Mouse (Mus musculus) c-Kit-positive CD71-positive TER-119-negative erythroid progenitor cells, embryonic 14.5 days (primary cell): ENCODE results near the gene Ilkap.
A peak's percentile ranks its signal among the peaks of the same experiment; 100 is the strongest.

Experiments
- DNase-seq: peaks from one replicate; pipeline ENCODE4 v3.0.0-alpha.2; 2013; ENCODE audit warnings: low read depth

Gene Ilkap

DNA sequence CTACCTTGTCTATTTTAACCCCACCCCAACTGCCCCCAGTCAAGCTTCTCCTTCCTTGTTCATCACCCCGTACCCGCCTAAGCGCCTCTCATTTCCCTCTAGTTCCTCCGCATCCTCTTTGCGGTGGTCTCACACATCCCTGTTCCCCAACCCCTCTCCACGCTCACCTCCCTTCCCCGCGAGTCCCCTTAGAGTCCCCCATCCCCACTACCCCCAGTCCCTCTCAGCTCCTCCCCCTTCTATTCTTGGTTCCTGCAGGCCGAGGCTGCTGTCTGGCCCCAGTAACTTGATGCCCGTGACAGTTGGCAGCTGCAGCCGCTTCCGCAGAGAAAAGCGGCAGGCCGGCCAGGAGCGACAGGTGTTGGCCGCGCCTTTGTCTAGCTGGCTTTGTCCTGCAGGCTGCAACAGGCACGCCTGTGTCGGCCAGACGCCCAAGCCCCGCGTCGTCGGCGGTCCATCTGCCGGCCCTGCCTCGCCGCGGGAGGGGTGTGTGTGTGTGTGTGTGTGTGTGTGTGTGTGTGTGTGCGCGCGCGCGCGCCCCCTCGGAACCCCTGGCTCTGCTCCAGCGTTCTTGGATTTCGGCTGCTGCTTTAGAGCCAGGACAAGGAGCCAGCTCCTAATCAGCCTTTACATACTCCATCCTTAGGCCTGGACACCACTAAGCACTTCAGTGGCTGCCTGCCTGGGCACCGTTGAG, 15.4 kb upstream of the Ilkap start, which contains the start of gene Hes6:
Gene Hes6 (minus strand): TSS at position 141 of the 697 bp plus-strand sequence.
- DNase-seq: no peak

DNA sequence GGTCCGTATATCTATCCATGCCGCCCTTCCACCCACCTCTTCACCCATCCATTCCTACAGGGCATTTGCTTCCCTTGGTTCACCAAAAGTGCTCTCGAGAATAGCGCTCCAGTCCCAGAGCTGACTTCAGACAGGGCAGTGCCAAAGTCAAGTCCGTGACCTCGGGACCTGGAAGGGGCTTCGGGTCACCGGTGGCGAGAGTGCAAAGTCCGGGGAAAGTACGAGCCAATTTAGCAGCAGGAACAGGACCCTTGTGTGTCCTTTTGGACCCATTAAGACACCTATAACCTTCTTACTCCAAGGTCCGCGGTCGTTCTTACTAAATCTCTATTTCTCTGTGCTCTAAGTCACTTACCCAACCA, 14.9 kb upstream of the Ilkap start:
- no peak for DNase-seq

DNA sequence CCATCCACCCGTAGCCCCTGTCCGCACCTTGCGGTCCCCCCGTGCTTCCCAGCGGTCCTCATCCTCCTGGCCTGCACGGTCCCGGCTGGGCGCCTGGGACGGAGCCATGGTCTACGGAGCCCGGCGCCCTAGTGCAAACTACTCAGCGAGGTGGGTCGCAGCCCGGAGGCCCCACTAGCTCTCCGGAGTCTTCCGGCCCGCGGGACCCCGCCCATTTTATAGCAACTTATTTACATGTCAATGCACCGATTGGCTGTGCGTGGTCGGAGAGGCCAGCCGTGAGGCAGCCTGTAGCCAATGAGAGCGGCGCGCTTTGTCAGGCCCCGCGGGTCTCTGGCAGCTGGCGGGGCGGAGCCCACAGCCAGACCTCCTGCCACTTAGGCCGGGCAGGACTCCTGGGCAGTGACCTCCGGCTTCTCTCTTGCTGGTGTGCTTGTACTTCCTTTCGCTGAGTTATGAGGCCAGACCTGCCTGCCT, 14.5 kb upstream of the Ilkap start:
- peak; percentile 87 for DNase-seq

DNA sequence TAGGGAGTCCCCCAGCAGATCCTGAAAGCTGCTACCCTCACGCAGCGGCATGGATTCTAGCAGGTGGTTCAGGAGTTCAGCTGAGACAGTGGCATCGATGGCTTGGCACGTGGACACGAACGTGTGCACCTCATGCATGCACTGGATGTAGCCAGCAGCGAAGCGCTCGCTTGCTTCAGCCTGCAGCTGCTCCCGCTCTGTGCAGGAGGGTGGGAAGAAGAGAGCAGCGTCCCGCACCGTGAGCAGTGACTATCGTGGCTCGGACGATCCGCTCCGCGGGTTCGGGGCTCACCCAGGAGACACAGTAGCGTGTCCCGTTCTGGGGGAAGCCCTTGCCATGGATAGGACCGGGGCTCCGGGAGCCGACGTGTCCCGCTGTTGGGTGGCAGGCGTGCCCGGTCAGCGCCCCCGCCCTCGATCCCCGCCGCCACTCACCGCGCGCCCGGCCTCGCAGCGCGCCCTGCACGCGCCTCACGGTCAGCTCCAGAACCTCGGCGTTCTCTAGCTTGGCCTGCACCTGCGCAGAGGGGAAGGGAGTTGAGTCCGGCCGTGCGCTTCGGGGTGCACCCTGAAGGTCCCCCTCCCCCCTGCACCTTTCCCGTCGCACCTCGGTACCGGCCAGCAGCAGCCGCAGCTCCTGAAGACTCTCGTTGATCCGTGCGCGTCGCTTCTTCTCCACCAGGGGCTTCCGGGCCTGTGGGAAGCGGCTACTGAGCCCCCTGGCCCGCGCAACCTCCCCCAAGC, 13.8 kb upstream of the Ilkap start:
- no peak for DNase-seq

DNA sequence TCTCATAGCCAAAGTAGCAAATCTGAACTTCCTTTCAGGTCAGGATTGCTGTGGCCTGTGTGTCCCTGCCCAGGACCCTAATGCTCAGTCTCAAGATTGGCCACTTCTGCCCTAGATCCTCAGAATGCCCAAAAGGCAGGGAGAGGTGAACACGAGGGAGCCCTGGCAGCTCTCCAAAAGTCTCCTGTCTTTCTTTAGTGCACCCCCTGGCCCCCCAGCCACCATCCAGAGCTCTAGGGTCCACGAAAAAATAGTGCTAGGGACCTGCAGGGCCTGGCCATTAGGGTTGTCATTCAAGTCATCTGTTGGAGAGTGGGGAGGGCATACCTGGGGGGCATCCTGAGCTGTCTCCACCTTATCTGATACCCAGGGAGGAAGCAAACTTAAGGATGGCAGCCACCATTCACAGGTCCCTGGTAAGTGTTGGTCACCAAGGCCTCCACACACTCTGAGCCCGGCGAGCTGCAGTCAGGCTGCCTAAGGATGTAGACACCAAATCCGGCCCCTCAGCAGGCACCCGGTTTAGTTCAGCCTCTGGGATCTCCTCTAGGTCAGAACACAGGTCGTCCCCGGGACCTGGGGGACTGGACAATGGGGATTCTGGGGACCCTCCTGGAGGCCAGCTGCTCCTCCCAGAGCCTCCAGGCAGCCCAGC, 13.1 kb upstream of the Ilkap start:
- DNase-seq: no peak

DNA sequence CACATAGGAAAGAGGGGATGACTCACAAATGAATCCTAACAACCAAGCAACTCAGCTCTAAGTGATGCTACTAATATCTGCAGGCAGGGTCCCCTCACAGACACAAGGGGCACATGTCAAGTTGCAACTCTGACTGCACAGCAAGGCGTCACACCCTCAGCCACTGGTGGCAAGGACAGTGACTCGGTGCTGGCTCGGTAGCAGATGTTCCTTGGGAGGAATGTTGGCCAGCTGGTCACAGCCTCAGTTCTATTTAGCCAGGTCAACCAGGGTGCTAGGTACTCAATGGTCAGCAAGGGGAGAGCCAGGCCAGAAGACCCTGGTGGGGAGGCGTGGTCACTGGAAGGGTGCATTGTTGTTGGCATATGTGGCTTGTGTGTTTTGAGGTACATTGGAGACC, 9.2 kb upstream of the Ilkap start:
- DNase-seq: no peak

DNA sequence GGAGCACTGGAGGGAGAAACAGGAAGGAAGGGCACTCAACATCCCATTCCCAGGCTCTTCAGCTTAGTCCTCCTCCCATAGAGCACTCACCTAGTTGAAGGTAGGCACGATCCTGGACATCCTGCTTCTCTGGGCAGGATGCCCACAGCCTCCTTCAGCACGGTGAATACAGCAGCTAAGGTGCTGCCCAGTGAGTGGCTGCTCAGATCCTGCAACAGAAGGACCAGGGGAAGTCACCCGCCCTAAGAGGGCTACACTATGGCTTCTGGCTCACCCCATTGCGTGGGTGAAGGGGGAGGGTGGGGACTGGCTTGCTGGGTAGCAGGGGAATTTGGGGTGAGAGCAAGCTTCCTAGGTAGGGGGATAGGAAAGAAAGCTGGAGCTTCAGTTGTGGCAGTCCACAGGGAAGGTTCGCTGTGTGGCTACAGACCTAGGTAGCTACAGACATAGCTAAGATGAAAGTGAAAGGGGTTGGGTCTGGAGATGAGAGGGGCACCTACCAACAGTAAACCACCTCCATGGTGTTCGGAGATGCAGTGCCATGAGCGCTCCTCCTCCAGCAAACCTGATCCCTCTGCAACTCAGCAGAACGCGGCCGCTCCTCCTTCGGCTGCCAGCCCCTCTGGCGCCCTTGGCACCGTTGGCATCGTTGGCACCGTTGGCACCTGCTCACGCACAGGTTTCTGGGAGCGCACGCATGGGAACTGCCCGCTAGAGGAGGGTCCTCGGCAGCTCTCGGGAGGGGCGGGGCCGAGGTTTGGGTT, 7.0 kb upstream of the Ilkap start:
- no peak for DNase-seq

DNA sequence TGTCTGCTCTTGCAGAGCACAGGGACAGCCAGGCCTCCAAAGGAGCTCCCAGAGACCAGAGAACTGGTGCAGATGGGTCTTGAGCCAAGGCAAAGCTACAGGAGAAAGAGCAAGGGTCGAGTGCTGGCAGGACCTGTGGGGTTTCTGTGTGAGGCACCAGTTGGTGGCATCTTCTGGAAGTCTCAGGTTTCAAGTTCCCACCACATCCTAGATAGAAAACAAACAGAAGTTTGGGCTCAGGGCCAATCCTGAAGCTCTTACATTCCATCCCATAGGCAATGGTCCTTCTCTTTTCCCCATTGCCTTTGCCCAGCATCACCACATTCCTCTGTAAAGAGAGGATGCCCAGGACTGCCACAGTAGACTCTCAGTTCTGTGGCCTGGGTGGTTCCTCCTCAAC, 6.4 kb upstream of the Ilkap start:
- DNase-seq: no peak

DNA sequence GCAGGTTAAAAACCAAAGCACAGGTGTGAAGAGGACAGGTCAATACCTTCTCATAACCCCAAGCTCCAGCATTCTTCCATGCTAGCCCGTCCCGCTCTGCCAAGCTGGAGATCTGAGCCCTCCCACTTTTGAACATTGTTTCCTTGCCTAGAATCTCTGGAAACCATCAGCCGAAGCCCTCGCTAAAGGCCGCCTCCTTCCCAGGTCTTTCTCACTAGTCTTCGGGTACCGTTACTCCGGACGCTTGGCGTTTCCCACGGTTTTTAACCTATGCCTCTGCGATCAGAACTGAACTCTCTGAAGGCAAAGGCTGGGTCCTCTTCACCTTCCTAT, 722 bp downstream of the Ilkap start:
- DNase-seq: no peak

DNA sequence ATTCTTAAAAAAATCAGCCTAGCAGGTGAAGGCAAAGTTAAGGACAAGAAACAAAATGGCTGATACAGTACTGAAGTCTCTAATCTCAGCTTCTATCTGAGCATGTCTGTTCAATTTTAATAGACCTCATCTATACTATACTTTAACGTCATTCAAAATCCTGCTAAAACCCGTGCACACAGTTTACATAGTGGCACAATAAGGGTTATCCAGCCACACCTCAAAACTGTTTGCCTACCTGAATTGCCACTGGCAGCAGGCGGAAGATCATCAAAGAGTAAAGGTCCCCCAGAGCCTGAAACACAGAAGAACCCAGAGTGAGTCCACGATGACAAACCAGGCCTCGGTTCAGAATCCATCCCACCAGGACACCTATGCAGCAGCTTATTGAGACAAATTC, 8.2 kb downstream of the Ilkap start:
- no peak for DNase-seq

DNA sequence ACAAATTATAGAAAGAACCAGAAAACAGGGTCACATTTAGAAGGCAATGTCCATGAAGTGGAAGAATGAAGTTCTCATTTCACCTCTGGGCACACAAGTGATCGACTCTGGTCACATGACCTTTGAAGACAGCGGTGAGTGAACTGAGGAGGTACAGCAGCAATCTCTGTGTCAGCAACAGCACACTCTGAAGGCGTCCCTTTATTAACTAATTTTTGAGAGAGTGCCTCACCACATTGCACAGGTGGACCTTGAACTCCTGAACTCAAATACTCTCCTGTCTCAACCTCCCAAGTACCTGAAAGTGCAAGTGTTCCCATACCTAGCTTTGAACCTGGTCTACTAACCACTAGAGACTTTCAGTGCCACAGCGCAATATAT, 17.5 kb downstream of the Ilkap start:
- DNase-seq: no peak

DNA sequence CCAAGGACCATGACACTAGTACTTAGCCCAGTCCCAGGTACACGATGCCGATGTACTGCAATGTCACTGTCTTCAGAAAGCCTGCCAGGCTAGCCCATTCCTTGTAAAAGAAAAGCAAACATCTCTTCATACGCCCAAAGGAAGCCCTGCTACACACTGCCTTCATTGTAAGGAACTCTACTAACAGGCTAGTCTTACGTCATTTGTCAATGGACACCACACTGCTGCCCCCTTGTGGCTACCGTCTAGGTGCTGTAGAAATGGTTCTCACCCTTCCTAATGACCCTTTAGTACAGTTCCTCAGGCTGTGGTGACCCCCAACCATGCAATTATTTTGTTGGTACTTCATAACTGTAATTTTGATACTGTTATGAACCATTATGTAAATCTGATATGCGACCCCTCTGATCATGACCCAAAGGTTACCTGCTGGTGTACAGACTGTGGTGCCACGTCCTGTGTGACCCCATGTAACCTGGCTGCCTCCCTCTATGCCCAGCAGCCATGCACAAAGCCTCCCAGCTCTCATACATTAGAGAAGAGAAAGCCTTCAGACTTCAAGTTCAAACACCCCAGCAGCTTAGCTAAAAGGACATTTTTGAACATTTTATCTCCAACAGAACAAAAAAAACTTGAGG, 18.0 kb downstream of the Ilkap start:
- peak; percentile 76 for DNase-seq

DNA sequence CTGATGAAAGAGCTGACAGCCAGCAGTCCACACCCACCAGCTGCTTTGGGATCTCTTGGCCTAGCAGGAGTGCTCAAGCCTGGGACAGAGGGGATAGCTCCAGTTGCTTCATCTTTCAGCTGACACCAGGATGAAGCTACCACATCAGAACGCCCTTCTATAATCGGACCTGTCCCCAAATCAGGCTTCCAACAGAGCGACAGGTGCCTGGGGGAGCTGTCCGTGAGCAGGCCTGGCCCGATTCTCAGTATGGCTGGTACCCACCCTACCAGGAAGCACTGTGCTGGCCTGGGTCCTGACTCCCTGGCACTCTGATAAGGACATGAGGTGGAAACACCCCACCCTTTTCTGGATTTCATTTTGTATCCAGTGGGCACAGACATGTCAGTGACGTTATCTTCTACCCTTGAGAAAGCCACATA, 25.2 kb downstream of the Ilkap start:
- DNase-seq: peak; percentile 86

DNA sequence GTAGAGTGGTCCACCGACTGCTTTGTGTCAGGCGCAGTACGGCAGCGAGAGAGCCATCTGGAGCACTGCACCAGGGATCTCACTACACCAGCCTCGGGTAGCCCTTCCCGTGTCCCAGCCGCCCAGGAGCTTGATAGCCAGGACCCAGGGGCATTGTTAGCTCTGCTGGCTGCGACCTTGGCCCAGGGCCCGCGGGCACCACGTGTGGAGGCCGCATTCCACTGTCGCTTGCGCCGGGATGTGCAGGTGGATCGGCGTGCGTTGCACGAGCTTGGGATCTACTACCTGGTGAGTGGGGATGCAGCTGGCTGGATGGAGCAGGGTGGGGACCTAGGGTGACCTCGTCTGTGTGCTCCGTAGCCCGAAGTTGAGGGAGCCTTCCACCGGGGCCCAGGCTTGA, 28.6 kb downstream of the Ilkap start:
- DNase-seq: no peak

DNA sequence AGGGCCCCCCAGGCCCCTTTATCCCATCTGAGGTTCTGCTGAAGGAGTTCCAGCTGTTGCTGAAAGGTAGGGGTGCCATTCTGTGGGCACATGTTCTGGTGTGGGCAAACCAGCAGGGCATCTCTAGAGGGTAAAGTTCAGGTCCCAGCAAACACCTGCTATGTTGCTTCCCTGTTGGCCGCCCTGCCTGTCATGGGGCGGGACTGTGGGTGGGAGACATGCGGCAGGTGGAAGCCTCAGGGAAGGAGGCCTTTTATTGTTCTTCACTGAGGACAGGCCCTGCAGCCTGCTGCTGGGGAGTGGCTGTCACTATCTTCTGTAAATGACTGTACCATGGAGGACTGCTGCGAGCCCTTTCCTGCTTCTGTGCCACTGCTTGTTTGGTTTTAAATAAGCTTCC, 29.2 kb downstream of the Ilkap start:
- no peak for DNase-seq

DNA sequence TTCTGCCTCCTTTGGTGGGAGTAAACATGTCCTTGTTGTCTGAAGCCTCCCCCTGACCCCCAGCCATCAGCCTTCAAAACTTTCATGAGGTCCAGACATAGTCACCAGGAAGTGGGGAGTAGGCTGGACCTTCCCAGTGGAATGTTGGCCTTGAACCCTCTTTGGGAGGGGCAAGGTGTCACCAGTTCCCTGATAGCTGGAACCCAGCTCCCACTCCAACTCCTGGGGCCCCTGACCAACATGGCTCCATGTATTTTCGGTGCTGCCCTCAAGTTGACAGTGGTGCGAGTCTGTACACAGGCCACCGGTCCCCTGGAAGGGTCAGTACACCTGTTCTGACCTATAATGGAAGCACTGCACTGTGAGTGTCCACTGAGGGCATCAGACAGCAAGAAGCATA, 31.3 kb downstream of the Ilkap start:
- no peak for DNase-seq

DNA sequence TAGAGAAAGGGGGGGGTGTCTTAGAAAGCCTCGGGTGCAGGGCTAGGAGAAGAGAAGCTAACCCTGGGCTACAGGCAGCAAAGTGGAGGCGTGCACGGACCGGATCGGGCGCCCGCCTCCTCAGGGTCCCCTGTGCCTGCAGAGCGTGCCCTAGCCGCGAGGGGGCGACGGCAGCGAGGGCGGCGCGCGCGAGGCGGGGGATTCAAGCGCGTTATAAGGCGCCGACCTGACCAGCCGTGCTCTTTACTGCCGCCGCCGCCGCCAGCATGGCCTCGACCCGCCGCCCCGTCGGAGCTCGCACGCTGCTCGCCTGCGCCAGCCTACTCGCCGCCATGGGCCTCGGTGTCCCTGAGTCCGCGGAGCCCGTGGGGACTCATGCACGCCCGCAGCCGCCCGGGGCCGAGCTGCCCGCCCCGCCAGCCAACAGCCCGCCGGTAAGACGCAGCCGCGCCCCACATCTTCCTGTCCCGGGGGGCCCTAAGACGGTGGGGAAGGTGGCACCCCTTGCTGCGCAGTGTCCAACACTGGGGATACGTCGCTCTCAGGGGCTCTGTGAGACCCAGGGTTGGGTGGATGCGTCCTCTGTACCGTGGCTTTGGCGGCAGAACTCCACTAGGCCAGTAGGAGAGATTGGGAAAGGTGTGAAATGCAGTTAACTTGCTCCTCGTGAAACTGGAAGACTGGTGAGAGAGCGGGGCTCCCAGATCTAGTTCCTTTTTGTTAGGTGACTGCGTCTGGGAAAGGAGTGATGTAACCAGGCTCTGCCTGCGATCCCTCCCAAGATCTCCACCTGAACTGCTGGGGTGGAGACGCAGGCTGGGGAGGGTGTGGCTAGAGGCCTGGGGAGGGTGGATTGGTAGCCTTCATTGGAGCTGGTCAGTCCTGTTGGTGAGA, 32.2 kb downstream of the Ilkap start, which contains the start of gene Erfe:
Gene Erfe (plus strand): TSS at position 216 of the 894 bp plus-strand sequence.
- DNase-seq: peak; percentile 69

DNA sequence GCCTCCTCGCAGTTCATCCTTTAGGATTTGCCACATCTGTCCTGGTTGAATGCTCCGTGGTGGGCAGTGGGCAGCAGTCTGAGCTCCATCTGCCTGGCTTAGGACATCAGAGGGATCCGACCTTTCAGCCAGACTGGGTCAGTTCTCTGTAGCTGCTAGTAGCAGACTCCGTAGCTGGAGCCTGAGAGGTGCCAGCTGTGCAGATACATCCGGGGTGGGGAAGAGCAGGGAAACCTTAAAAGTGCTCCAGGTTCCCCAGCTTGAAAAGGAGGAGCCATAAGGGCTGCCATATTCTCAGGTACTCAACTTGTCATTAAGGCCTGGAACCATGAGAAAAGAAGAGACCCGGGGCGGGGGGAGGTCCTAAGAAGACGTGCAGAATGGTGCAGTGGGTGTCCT, 32.8 kb downstream of the Ilkap start:
- DNase-seq: no peak

DNA sequence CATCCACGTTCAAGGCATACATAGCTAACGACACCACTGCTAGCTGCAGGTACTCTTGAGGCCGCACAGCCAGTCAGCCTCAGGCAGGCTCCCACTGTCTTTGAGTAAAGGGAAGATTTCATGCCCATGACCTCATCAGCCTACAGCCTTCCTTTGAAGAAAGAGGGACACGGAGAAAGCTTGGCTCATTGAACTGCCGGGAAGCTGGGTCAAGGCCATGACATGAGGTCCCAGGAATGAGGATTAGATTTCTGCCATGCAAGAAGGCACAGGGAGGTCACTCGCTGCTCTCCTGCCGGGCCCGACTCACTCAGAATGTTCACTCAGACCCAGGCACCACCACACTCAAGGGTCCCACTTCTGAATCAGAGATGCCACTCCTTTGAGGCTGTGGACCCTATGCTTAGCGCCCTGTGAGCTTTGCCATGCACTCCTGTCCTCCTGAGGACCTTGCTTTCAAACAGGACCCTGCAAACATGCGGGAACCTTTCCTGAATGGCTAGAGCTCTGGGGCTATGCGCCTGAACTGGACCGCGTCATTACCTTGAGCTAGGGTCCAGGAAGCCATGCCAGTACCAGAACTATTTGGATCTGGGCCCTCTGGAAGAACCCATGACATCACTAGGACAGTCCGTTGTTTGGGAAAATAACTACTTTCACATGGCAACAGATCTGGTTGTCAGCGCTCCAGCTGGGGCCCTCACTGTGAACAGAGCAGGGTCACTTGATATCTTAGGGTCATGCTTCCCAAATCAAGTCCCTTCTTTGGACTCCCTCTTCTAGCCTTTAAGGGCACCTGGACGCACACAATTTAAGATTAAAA, 33.6 kb downstream of the Ilkap start:
- DNase-seq: no peak

DNA sequence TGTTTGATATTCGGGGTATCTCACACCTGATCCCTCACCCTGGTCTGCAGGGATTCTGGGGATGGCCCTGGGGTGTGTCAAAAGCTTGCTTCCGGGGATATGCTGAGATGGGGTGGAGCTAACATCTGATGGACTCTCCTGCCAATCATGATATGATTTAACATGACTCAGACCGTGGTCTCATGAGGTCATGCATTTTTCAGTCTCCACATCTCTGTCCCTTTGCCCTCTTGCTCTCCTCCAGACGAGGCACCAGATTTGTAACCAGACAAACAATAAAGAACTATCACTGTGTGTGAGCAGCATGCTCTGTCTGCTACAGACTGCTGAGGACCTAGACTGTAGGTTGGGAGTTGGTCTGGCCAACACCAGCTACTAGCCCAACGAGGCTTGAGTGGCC, 36.5 kb downstream of the Ilkap start:
- DNase-seq: no peak
